Mouse (Mus musculus): Measurements from ENCODE around the gene Adgrb3.

- TF ChIP-seq POLR2A (IDR thresholded peaks at IDR 0.05; ENCODE audit: low read depth, low read length) (no peak), CTCF (IDR thresholded peaks at IDR 0.05; ENCODE audit: extremely low read depth, insufficient read depth, insufficient read length, insufficient replicate concordance) (no peak)
Measured at GRCm38 (mm10) chr1:25250562-25250961, 578.9 kb downstream of the Adgrb3 start.
